Mouse (Mus musculus): ENCODE measurements around the gene Aldh16a1. TPM values are rescaled to one million over a fixed set of nuclear protein-coding genes. Genes with fewer than 3 reads are reported as not detected.

The Aldh16a1 gene
- total and polyA plus RNA-seq, 3 experiments, result 26.9 to 49.8 (median 45.1) TPM

- Histone ChIP-seq H3K27me3 (replicated peaks) (no peaks in the 10 kb centered on the region), H3K79me2 (replicated peaks; ENCODE audit: control insufficient read depth, extremely low read depth, insufficient read depth, poor library complexity, severe bottlenecking) (no peaks in the 10 kb centered on the region), H3K36me3 (replicated peaks in 1 of 2; ENCODE audit: control insufficient read depth in 1 of 2, insufficient read depth in 1 of 2, low read length in 1 of 2) (no peaks in the 10 kb centered on the region), H3K9me3 (replicated peaks; ENCODE audit: low read length) (no peaks in the 10 kb centered on the region), H3K9ac (ENCODE audit: insufficient read depth, low read depth) (no peak overlapping the region), H3K4me3 (replicated peaks in 1 of 3; ENCODE audit: low read depth in 2 of 3, low read length in 2 of 3, poor library complexity in 1 of 3) (no peak overlapping the region), H3K4me2 (ENCODE audit: insufficient read depth, low read depth, poor library complexity, severe bottlenecking) (no peak overlapping the region), H3K4me1 (ENCODE audit: control insufficient read depth in 1 of 2, insufficient read depth in 2 of 2) (peaks cover 0 to 10% of the 10 kb centered on the region in 2 experiments; a peak in 2 of 4 replicates), H3K27ac (ENCODE audit: insufficient read depth, low read depth) (no peak overlapping the region)
- no peak for DNase-seq (ENCODE audit: extremely low read depth)
- dilution Hi-C loops (cut with MboI; ENCODE audit: extremely low pct_ligation_motif_present, extremely low pct_unique_long_range_greater_than_20kb, low sequenced_read_pairs), result no loop called here
- in situ Hi-C loops (cut with MboI; ENCODE audit: low pct_ligation_motif_present, low pct_unique_long_range_greater_than_20kb, low sequenced_read_pairs), result no loop called here
- no peak for TF ChIP-seq POLR2AphosphoS2 (IDR thresholded peaks at IDR 0.05; ENCODE audit: low read depth, low read length)
- TF ChIP-seq ZMIZ1 (IDR thresholded peaks at IDR 0.05; ENCODE audit: low read depth, low read length), result no peak
- no peak for TF ChIP-seq MYC (IDR thresholded peaks at IDR 0.05; ENCODE audit: low read depth, low read length)
- TF ChIP-seq NELFE (IDR thresholded peaks at IDR 0.05; ENCODE audit: low read depth, low read length), result no peak
- TF ChIP-seq PAX5 (IDR thresholded peaks at IDR 0.05; ENCODE audit: low read length), result no peak
- TF ChIP-seq TCF12 (IDR thresholded peaks at IDR 0.05; ENCODE audit: low read depth, low read length), result no peak
- no peak for TF ChIP-seq ZKSCAN1 (IDR thresholded peaks at IDR 0.05; ENCODE audit: borderline replicate concordance, low read depth, low read length)
- TF ChIP-seq POLR2A (IDR thresholded peaks at IDR 0.05; ENCODE audit: low read depth, low read length), result no peak
- no peak for TF ChIP-seq MAZ (IDR thresholded peaks at IDR 0.05; ENCODE audit: low read depth, low read length)
- no peak for TF ChIP-seq KAT2A (IDR thresholded peaks at IDR 0.05; ENCODE audit: insufficient replicate concordance, low read length)
- no peak for TF ChIP-seq ZNF384 (IDR thresholded peaks at IDR 0.05; ENCODE audit: low read depth, low read length)
- TF ChIP-seq CHD1 (IDR thresholded peaks at IDR 0.05; ENCODE audit: low read depth, low read length), result no peak
- TF ChIP-seq JUND (conservative IDR thresholded peaks at IDR 0.05; ENCODE audit: low read depth, low read length), result no peak
These were observed 51.9 kb downstream of the Aldh16a1 start for GRCm38 (mm10) chr7:45102441-45102840.

GRCm38 (mm10) chr7:45100046-45100445, 54.3 kb downstream of the Aldh16a1 start:
- H3K79me2 ChIP-seq (replicated peaks; ENCODE audit: control insufficient read depth, extremely low read depth, insufficient read depth, poor library complexity, severe bottlenecking), result no peaks in the 10 kb centered on the region
- no peak overlapping the region for H3K9ac ChIP-seq (ENCODE audit: insufficient read depth, low read depth)
- H3K4me3 ChIP-seq (replicated peaks in 1 of 3; ENCODE audit: low read depth in 2 of 3, low read length in 2 of 3, poor library complexity in 1 of 3), result no peak overlapping the region
- H3K4me2 ChIP-seq (ENCODE audit: insufficient read depth, low read depth, poor library complexity, severe bottlenecking), result no peak overlapping the region
- no peaks in the 10 kb centered on the region for H3K9me3 ChIP-seq (replicated peaks; ENCODE audit: low read length)
- dilution Hi-C loops (cut with MboI; ENCODE audit: extremely low pct_ligation_motif_present, extremely low pct_unique_long_range_greater_than_20kb, low sequenced_read_pairs) (no loop called here), in situ Hi-C loops (cut with MboI; ENCODE audit: low pct_ligation_motif_present, low pct_unique_long_range_greater_than_20kb, low sequenced_read_pairs) (no loop called here)
- no peak overlapping the region for H3K27ac ChIP-seq (ENCODE audit: insufficient read depth, low read depth)
- TF ChIP-seq ZNF384 (IDR thresholded peaks at IDR 0.05; ENCODE audit: low read depth, low read length), result no peak
- no peak for TF ChIP-seq GABPA (IDR thresholded peaks at IDR 0.05; ENCODE audit: insufficient replicate concordance, low read depth, low read length)
- TF ChIP-seq EP300 (IDR thresholded peaks at IDR 0.05; ENCODE audit: low read length), result no peak
- no peak for TF ChIP-seq RCOR1 (conservative IDR thresholded peaks at IDR 0.05; ENCODE audit: low read depth, low read length)
- no peak for TF ChIP-seq UBTF (IDR thresholded peaks at IDR 0.05; ENCODE audit: low read depth, low read length)
- TF ChIP-seq BHLHE40 (IDR thresholded peaks at IDR 0.05; ENCODE audit: low read depth, low read length), result no peak
- no peak for TF ChIP-seq CTCF (conservative IDR thresholded peaks at IDR 0.05 in 1 of 2, IDR thresholded peaks at IDR 0.05 in 1 of 2; ENCODE audit: low read depth in 2 of 2, low read length in 2 of 2)
- TF ChIP-seq POLR2A (IDR thresholded peaks at IDR 0.05; ENCODE audit: low read depth, low read length), result no peak
- TF ChIP-seq TCF12 (IDR thresholded peaks at IDR 0.05; ENCODE audit: low read depth, low read length), result no peak
- no peak for TF ChIP-seq ZKSCAN1 (IDR thresholded peaks at IDR 0.05; ENCODE audit: borderline replicate concordance, low read depth, low read length)
- TF ChIP-seq SIN3A (IDR thresholded peaks at IDR 0.05; ENCODE audit: low read length), result no peak
- TF ChIP-seq RAD21 (IDR thresholded peaks at IDR 0.05; ENCODE audit: low read depth, low read length), result no peak
- no peak for TF ChIP-seq TBP (conservative IDR thresholded peaks at IDR 0.05; ENCODE audit: low read depth, low read length)
- no peak for TF ChIP-seq MAZ (IDR thresholded peaks at IDR 0.05; ENCODE audit: low read depth, low read length)
- TF ChIP-seq USF2 (conservative IDR thresholded peaks at IDR 0.05; ENCODE audit: low read depth, low read length), result no peak
- no peak for TF ChIP-seq CHD1 (IDR thresholded peaks at IDR 0.05; ENCODE audit: low read depth, low read length)
- no peak for TF ChIP-seq IRF4 (IDR thresholded peaks at IDR 0.05; ENCODE audit: low read depth, low read length)
- no peak for TF ChIP-seq NELFE (IDR thresholded peaks at IDR 0.05; ENCODE audit: low read depth, low read length)
- TF ChIP-seq ZMIZ1 (IDR thresholded peaks at IDR 0.05; ENCODE audit: low read depth, low read length), result no peak
- no peaks in the 10 kb centered on the region for H3K36me3 ChIP-seq (replicated peaks in 1 of 2; ENCODE audit: control insufficient read depth in 1 of 2, insufficient read depth in 1 of 2, low read length in 1 of 2)
- H3K4me1 ChIP-seq (ENCODE audit: control insufficient read depth in 1 of 2, insufficient read depth in 2 of 2), result peaks cover 0 to 12% of the 10 kb centered on the region in 2 experiments; a peak in 2 of 4 replicates
- no peaks in the 10 kb centered on the region for H3K27me3 ChIP-seq (replicated peaks)
- DNase-seq (ENCODE audit: extremely low read depth), result no peak

Data from CH12.LX (cell line).